Mouse (Mus musculus): ENCODE measurements at regions not wholly inside any gene's neighbourhood (a gene's known extent, or its start where the extent isn't known, plus 50 kb on each side); places are given as distances from the start of the nearest gene placed in this dataset.
"Not testable (repeated sequence)": the region's sequence is repeated elsewhere in the genome, so short reads cannot be mapped to it uniquely, and the experiment has no call there.

DNA sequence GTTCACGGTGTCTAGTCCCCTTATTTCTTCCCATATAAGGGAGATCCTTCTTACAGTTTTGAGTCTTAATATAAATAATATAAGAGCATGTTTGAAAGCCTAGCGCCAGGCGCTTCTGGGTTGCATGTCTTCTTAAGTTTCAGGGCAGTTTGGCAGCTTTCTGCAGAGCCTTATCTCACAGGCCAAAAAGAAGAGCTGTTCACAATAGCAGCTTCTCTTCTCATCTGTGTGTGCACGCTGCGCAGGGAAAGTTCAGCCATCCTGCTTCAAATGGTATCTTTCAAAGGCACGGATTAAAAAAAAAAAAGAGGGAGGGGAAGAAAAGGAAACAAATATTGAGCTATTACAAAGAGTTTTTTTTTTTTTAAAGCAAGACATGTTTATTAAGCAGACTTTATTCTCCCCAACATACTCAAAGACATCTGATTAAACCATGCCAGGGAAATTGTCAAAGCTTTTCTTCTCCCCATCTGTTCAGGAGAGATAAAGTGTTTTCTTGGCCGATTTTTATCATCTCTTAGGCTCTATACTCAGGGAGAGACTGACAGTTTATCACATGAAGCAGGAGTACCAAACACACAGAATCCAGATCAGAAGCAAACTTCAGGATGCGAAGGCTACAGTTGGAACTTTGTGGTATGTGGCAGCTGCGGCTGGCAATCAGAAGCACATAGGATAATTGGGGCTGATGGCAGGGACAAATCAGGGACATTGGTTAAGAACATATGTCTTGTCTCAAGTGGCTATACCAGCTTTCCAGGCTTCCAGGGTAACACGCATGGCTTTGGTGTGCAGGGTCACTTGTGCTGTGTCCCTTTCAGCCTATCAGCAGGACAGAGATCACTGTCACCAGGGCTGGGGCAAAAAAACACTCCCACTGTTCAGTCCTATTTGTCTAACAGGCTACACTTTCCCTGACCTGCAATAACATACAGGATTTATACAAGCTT, 206.9 kb upstream of the Pfkp start:
- DNase-seq (ENCODE audit: low spot score in 2 of 2), result no peak

GRCm38 (mm10) chr13:6837446-6837845, 188.9 kb upstream of the Pfkp start:
- no peak for DNase-seq (ENCODE audit: low spot score in 2 of 2)

DNA sequence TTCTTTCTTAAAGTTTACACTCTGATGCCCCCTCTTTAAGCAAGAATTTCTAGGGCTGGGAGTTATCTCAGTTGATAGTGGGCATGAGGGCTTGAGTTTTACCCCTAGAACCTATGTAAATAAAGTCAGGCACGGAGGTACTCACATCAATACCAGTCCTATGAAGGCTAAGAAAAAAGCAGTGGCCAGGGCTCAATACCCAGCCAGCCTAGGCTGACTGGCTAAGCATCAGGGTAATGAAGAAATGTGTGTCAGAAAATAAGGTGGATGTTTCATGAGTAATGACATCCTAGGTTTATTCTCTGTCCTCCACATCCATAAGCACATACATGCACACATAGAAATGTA, 188.5 kb upstream of the Pfkp start:
- no peak for DNase-seq (ENCODE audit: low spot score in 2 of 2)

- DNase-seq (ENCODE audit: low spot score in 2 of 2), result peak in 1 of 2 experiments; percentile 3
Measured at GRCm38 (mm10) chr13:6836351-6837074, 187.9 kb upstream of the Pfkp start.

- DNase-seq (ENCODE audit: low spot score in 2 of 2), result no peak
Measured at GRCm38 (mm10) chr13:6829882-6830281, 181.3 kb upstream of the Pfkp start.

- no peak for DNase-seq (ENCODE audit: low spot score in 2 of 2)
Measured at GRCm38 (mm10) chr13:6829346-6829745, 180.8 kb upstream of the Pfkp start.

DNA sequence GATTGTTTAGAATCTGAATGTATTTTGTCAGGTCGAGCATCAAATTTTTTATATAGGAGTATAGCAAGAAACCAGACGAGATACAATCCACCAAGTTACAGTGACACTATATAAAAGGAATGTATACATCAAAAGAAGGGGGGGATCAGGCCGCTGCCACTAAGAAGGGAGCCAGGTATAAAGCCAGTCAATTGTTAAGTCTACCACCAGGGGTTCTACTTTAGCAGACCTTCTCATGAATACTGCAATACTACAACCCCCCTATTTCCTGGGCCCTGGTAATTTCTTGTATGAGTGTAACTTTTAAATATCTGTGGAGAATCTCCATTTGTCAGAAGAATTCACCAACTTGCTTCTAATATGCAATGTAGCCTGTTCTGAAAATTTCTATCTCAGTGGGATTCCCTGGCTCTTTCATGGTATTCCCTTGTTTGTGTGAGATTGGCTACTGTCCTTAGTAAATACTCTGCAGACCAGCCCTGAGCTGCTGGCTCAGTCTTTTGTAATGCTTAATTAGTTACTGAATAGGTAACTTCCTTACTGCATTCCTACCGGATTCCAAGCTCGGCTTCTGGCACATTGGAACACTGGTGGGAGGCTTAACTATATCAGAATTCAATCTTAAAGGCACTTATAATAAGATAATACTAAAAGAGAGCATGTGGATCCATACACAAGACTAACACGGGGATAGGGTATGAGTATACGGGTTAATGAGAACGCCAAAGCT, 180.2 kb upstream of the Pfkp start:
- DNase-seq (ENCODE audit: low spot score in 2 of 2), result not testable (repeated sequence)

DNA sequence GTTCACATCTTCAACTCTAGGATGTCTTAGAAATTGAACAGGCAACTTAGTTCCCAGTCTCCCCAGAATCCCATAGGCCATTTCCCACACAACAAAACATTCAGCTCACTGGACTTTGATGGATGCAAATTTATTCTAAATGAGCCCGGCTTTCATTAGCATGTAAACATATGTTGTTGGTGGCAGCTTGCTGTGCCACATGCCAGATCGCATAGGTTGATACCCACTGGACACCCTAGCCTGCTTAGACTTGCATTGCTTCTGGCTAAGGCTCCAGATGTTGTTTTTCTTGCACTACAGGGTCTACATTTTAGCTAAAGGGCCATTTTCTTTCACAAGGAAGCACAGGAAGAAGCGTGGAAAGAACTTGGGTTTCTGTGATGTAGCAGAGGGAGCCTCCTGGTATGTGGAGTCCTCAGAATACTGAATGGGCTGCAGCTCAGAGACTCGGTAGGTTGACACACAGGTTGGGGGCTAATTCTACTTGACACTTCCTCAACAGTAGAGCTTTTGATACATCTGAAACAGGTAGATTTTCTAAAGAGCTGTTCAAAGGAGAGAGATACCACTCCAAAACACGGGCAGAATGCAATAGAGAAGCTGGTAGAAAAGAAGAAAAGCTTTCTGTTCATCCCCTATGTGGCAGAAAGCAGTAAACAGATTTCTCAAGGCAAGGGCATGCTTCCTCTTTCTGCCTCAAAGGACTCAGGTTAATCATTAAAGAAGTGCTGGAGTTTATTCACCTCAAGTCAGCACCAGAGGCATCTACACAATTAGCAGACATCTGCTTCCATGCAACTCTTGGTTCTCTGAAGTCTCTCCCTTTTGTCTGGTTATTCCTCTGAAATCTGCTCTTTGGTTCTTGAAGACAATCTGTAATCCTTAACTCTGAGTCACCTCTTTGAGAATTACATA, 153.9 kb upstream of the Pfkp start:
- no peak for DNase-seq (ENCODE audit: low spot score in 2 of 2)

DNA sequence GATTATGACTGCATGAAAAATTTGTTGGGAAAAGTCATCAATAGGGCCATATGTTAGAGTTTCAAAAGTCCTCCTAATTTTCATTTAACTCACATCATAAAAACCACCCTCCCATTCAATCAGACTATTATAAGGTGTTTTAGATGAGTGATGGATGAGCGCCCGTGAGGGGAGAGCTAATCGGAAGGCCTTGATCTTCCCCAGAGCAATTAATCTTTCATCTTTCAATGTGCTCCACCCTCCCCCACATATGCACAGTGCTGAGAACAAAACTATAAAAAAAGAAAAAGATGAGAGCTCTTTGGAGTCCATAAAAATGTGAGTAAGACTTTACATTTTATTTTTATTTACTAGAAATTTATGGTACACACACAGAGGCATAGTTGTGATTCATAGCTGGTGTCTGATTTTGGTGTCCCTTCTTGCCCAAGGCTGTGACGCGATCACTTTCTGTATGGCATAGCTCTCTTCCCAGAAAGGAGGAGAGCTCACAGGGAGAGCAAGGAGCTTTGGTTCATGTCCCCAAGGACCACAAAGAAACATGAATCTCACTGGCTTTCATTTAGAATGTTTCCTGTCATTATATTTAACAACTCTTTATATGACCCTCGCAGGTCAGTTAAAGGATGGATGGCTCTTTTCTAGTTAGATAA, 119.5 kb upstream of the Pfkp start:
- no peak for DNase-seq (ENCODE audit: low spot score in 2 of 2)

DNA sequence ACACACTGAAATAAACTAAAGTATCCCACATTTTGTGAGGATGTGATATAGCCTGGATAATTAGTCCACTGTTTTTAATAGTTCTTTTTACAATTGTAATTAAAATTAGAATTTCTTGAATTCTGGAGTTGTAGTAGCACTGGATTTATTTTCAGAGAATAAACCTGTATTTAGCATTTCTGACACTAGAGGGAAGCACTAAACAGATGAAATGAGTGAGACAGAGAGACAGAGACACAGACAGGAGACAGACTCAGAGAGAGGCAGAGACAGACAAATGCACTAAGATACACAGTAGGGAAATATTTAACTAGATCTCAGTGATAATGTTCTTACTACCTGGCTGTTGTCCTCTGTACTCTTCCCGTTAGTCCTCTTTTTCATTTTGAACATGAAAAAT, 108.6 kb upstream of the Pfkp start:
- no peak for DNase-seq (ENCODE audit: low spot score in 2 of 2)

DNA sequence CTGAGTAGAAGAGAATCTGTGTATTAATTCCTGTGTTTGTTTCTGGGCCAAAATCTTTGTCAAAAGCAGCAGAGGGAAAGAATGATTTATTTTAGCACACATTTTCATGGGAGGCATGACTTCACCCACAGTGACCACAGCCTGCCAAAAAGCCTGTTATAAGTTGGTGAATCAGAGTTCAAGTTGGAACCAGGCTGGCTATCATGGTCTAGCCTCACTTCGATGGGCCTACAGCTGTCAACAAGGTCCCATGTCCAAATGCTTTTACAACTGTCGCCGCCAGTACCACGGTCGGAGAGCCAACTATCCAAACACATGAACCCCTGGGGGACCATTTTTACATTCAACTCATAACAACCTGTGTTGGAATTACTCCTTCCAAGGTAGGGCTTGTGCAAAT, 103.0 kb upstream of the Pfkp start:
- DNase-seq (ENCODE audit: low spot score in 2 of 2), result no peak

- no peak for DNase-seq (ENCODE audit: low spot score in 2 of 2)
Measured at GRCm38 (mm10) chr13:6751149-6751548, 102.6 kb upstream of the Pfkp start.

GRCm38 (mm10) chr13:6741916-6742315, 93.3 kb upstream of the Pfkp start:
- no peak for DNase-seq (ENCODE audit: low spot score in 2 of 2)

- DNase-seq (ENCODE audit: low spot score in 2 of 2), result no peak
Measured at GRCm38 (mm10) chr13:6736984-6737566, 88.5 kb upstream of the Pfkp start.
